Mouse (Mus musculus) R1 (cell line): ENCODE results near the gene Med27.

ENCODE experiments used
- DNase-seq: peaks from one replicate; pipeline ENCODE4 v3.0.0-alpha.2; 2018; ENCODE audit warnings: low read depth, low spot score

The Med27 gene

DNA sequence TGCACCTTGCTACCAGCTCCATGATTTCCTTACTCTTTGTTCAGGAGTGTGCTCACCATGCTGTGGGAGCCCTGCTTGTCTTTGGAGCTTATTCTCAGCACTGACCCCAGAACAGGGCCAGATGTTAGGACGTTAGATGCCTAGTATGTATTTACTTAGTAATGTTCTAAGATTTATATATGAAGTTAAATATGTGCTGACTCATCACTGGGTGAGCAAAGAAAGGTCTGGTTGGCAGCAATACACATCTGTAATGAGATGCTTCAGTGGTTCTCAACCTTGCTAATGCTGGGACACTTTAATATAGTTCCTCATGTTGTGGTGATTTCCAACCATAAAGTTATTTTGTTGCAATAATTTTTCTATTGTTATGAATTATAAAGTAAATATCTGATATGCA lies 45.4 kb downstream of the Med27 start:
- DNase-seq = no peak

DNA sequence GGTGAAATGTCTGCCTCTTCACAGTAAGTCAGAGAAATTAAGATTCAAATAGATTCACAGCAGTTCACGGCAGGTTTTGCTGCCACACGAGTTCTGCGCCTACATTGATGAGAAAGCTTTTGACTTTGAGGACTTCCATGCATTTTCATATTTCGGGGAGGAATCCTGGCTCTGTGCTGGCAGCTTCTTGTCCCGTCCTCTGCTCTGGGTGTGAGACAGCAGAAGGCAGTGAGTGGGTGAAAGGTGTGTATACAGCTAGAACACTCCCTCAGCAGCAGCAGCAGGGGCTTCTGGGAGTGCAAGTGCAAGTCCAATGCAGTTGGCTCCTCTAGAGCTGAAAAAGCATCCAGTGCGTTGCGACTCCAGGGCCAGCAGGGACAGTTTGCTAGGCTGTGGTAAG lies 53.6 kb downstream of the Med27 start:
- DNase-seq = no peak

DNA sequence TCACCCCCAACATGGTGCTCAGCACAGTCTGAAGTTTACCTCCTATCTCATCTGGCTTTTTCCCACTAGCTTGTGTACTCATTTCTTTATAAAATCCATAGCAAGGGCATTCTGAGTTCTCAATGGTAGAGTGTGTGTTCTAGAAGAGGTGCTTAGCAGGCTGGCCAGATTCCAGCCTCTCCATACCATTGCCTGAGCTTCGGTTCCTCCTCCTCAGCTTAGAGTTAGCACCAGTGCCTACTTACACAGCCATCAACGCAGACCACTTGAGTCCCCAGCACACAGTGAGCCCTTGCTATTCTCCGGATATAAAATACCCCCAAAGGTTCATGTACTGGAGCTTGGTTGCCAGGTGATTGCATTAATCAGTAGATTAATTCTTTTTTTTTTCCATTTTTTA lies 54.2 kb downstream of the Med27 start:
- no peak for DNase-seq

DNA sequence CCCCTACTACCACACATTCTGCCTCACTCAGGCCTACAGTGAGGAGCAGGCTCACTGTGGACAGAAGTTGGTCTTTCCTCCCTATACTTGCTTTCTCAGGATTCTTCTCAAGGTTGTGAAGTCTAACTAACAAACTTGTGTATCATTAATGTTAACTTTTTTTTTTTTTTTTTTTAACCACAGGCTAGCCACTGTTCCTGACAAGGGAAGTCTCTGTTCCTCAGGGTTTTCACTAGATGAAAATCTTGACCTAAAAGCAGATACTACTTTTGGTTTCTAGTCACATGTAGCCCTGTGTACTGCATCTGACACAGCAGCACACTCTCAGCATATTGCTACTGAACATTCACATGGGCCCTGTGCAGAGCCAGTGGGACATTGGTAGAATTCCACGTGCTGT lies 55.2 kb downstream of the Med27 start:
- DNase-seq = no peak

GRCm38 (mm10) chr2:29402550-29403076 lies 56.0 kb downstream of the Med27 start:
- no peak for DNase-seq

DNA sequence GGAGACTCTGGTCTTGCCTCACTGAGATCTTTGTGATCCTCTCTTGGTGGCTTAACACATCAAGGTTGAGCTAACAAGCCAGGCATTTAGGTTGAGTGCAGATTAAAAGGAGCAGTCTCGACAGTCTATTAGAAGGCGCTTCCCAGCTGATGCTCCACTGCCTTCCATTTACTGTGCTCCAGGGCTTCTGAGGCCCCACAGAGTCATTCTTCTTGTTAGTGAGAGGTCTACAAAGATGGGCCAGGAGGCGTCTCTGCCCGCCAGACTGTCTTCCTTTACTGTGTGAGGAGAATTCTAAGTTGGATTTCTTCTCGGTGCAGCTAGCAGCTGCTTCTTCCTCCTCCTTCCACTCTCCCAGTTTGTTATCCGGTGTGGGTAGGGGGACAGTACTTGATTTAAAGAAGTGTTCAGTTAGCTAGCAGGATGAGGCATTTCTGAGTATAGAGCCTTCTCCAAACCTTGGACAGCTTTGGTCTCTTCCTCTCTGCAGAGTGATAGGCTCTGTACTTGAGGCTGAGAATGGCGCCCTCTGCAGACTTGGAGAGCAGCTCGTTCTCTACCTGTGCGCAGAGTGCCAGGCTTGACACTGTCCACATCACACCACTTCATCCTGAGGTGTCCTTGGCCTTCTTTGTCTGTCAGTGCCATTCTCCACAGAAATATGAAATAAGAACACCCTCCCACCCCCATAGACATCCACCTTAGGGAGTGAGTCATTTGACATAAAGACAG lies 57.3 kb downstream of the Med27 start:
- peak; percentile 25 for DNase-seq

DNA sequence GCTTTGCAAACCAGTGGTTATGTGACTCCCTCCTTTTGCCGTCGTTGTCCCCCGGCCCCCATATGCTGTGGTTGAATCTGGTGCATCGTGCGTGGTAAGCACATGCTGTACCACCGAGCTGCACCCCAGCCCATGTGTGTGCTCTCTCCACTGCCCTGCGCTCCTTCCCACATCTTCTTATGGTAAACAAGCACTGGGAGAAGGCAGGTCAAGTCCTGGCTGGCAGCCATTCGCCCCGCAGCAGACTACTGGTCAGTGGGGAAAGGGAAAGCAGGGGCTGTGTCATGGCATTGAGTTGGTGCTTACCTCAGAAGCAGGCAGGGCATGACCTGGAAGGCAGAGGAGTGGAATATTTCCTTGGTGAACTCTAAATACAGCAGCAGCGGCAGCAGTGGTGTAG lies 58.3 kb downstream of the Med27 start:
- DNase-seq = no peak

DNA sequence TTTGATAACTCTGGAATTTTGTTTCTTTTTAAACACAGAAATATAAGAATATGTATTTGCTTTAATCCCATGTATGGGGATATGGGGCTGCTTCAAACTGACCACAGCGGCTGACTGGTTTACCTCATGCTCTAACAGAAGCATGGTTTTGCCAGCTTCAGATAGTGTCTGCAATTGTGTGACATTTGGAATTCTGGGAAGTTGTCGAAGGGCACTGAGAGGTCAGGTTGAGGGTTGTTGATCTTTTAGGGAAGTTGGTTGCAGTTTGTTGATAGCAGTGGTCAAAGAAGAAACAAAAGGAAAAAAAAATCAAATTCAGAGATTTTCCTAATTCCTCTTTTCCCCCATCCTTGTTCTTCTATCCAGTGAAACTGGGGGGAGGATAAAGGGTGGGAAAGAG lies 59.2 kb downstream of the Med27 start:
- no peak for DNase-seq

DNA sequence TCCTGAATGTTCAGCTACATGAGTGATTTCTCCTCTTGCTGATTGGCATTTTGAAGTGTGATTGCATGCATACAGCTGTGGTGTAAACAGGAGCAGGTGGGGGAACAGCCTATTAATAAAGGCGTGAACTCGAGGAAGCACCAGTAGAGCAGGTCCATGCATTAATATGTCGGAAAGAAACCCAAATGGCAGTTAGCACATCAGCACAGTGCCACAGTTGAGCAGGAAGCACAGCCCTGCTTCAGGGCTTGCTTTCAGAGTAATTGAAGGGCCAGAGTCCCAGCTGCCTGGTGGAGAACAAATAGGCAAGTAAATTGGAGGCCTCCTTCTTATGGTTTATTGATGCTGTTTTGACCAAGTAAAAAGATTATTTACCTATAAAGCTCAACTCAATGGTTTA lies 60.7 kb downstream of the Med27 start:
- no peak for DNase-seq

DNA sequence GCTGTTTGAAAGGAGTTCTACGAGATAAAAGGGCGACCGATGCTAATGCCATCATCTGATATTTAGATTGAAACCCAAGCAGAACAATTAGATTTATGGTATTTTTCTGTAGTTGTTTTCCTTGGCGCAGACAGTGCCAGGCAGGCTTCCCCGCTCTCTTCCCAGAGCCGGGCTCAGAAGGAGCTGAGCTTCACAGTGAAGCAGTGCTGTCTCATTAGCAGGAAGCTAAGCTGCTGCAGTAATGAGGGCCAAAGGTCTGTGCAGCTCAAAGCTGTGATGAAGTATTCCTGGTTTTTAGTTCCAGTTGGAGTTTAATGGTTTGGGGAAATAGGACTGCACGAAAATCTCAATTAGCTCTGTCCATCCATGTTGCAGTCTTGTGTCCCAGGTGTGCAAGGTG lies 61.1 kb downstream of the Med27 start:
- no peak for DNase-seq

- no peak for DNase-seq
Measured at GRCm38 (mm10) chr2:29410884-29411283, 64.3 kb downstream of the Med27 start.

DNA sequence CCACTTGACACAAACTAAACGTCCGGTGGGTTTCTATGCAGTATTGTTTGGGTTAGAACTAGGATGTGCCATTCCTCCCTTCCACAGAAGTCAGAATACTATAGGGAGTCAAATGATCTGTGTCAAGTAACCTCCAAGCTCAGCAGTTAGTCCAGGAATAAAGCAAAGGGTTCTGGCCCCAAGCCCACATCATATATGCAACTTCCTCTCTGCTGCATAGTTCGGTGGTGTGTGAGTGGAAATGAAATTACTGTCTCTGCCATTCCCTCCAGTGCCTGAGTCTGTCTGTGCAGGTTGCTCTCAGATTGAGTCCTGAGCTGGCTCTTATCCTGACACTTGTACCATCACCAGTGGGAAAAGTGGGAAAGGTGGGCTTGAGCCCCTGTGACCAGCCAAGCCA lies 65.8 kb downstream of the Med27 start:
- DNase-seq = no peak

DNA sequence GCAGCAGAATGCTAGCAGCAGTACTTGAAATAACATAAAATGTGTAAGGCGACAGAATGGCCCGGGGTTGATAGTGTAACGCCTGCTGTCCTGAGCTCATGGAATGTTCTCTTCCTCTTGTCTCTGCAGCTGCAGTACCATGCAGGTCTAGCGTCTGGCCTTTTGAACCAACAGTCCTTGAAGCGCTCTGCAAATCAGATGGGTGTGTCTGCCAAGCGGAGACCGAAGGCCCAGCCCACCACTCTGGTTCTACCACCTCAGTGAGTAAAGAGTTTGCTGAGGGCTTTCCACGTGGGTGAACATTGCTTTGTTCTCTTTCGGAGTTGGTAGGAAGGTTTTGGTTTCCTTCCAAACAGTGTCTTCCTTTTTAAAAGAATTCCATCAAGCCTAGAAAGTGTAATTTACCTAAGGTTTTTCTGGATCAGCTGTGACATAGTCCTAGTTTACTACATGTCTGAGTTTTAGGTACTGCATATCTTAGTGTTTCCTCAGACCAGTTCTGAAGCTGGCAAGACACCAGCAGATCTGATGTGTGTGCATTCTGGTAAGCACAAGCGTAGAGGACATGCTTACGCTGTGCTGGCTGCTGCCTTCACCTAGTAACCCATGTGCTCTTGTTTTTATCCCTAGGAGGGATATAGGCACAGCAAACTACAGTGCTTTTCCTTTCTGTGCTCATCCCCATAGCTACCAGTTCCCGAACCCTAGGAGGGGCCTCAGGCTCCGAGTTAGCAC lies 66.8 kb downstream of the Med27 start:
- DNase-seq = peak; percentile 41

DNA sequence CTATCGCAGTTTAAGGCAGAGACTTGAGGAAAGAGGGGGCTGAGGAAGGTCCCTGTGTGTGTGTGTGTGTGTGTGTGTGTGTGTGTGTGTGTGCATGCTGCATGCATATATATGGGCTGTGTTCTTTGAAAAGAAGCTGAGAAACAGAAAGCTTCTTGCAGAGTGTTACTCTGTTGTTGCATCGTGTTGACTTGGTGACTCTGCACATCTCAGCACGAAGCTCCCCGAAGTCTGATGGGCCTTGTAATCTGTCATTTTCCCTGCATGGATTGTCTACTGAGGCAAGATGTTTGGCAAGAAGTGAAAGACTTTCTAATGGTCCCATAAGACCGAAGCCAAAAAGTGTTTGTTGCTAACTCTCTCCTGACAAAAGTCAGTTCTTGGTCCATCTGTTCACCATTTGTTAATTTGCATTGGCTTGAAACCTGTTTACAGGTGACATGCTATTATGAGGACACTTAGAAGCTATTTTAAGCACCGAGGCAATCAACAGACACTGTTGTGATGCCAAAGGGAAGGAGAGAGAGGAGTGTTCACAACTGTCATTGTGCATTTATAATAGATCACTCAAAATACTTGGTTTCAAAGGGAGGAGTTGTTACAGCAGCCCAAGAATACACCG lies 68.3 kb downstream of the Med27 start:
- DNase-seq = peak; percentile 15

DNA sequence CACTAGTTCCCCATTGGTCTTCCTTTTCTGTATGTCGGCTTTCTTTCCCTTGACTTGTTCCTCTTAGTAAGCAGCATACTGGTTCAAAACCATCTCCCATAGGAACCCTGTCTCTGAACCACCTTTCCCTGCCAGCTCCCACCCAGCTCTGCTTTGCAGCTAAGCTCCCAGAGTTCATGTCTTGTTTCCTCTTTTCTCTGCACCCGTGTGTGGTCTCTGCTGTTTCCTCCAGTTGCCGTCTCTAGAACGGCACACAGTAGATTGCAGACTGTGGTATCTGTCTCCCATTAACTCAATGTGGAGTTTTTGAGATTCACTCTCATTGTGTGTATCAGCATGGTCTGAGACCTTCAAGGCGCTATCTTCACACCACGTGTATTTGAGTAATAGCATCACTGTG lies 71.9 kb downstream of the Med27 start:
- no peak for DNase-seq

- DNase-seq = no peak
Measured at GRCm38 (mm10) chr2:29419434-29419833, 72.8 kb downstream of the Med27 start.

DNA sequence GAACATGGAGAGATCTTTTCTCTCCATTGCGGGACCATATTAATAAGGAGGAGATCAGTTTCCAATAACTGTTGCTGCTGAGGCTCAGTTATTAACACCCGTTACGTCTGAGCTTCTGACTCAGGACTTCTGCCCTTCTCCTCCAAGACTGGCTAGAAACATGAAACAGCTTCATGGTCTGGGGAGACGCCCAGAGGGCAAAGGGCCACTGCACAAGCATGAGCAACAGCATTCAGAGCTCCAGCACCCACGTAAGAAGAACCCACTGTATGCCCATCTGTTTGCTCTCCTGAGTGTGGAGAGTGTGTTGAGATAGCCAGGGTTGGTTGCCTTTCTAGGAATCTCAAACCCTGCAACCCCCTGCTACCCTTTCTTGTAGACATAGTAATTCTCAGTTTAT lies 73.3 kb downstream of the Med27 start:
- DNase-seq = no peak

DNA sequence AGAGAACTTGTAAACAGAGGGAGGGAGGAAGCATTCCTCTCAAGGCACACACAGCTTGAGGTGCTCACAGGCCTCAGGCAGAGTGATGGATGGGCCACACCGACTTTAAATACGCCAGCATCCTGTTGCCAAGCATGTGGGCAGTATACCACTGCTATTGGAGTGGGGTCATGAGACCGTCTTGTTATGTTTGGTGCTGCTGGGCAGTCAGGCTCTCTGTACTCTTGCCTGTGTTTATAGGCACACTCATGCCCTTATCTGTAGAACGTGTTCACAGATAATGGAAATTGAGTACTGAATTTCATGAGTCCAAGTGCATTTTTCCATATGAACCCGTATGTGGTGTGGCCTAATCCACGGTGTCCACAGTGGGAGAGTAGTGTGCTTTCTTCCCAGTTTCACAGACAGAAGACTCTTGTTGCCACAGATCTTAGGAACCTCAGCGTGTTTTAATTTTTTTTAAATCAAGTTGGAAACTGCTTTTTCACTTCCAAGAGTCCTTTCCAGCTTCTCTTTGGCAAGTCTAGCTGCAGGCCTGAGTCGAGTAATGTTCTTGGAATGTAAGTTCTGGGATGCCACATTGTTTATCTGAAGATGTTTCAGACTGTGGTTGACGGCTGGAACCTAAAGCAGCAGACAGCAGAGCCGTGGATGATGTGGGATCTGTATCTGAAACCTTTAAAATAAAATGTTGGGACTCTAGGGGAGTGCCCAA lies 75.7 kb downstream of the Med27 start:
- DNase-seq = no peak

- no peak for DNase-seq
Measured at GRCm38 (mm10) chr2:29423059-29423458, 76.4 kb downstream of the Med27 start.

- no peak for DNase-seq
Measured at GRCm38 (mm10) chr2:29425386-29425785, 78.8 kb downstream of the Med27 start.

- DNase-seq = no peak
Measured at GRCm38 (mm10) chr2:29426684-29427083, 80.1 kb downstream of the Med27 start.

DNA sequence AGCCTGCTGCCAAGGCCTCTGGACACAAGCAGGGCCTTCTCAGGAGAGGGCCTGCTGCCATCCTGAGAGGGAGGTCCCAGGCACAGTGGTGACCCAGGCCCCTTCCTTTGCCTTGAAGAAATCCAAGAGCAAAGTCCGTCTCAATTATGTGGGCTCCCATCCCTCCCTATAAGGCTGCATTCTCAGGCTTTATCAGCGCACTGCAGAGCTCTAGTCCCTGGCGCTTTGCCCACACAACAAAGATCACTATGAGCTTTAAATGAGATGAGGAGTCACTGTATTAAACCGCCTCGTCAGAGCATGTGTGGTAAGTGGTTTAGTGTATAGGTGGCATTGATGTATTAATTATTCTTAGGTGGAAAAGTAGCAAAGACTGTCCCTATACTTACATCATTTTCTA lies 85.9 kb downstream of the Med27 start:
- no peak for DNase-seq
